Mouse (Mus musculus) T-helper 17 cell (primary cell): Measurements from ENCODE around the gene Hprt.

Source experiments
- in situ Hi-C, 2 experiments: fragments of 300-600 bp; cut with MboI, MseI; formaldehyde crosslinking; loops; 1 replicate in 1 of 2; 2 replicates in 1 of 2; pipeline ENCODE4 v1.15.1; 2025; ENCODE audit warnings: high pct_unique_total_duplicates in 2 of 2

Hprt gene

DNA sequence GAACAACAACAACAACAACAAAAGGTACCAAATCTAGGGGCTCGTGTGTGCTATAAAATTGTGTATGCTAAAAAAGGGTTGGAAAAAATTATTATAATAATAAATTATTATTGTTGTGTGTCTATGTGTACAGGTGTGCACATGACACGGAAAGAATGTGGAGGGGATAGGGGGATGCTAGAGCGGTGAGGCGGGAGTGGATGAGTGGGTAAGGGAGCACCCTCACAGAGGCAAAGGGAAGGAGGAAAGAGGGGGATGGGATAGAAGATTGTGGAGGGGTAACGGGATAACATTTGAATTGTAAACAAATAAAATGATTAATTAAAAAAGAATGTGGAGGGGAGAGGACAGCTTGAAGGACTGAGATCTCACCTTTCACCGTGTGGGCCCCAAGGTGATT, 52.2 kb downstream of the Hprt start:
- in situ Hi-C loops, result no loop called here

DNA sequence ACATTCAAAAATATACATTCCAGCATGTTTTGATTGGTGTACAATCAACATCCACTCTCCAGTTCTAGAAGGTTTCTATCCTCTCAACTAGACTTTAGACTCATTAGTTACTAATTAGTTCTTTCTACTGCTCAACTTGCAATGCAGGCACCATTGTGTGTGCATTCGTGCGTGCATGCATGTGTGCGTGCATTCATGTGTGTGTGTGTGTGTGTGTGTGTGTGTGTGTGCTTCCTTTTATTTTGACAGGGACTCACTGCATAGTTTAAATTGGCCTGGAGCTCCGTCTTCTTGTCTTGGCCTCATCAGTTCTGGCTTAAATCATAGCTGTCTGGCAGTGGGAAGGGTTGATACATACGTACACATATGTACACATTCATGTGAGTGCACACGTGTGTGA, 53.1 kb downstream of the Hprt start:
- in situ Hi-C loops, result no loop called here

DNA sequence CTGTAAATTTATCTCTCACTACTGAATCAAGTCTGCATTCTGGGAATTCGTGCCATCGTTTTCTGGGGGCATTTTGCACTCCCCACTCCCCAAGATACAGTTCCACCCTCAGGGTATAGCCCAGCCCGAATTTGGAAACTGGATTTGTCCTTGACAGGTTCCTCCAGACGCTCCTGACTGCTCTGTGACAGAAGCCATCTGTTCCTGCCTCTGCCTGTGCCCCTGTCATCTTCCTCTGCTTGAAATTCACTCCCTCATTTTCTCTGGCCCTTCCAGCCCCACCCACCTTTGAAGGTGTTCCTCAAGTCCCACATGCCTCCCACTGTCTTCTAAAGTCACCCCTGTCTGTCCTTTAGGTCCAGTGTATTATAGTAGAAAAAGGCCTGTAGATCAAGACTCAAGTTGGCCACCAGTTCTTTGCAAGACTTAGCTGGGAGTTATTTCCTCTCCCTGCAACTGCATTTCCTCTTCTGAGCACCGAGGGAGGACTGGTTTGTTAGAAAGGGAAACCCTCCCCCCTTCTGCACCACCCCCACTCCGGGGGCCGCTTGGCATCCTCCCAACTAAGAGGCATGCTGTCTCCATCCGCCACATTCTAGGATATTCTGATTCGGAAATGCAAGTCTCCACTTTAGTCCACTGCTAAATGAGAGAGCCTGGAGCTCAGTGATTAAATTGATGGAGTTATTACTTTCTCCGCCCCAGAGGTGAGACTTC, 57.4 kb downstream of the Hprt start:
- in situ Hi-C loops, result no loop called here

DNA sequence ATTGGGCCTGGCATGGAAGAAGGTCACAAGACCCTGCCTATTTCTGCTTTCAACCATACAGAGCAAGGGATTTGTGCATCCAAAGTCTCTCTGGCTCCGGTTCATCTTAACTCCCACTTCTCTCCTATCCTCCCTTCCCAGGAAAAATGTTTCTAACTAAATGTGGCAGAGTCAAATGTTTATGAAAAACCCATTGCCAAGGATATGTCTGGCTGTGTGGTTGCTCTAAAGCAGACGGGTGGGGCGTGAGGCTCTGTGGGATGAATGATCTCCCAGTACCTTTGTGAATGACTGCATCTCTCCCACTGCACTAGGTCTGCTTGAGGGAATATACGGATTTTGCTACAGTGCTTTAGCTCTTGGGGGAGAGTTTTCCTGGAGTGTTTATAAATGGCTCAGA, 58.1 kb downstream of the Hprt start:
- in situ Hi-C loops, result no loop called here

DNA sequence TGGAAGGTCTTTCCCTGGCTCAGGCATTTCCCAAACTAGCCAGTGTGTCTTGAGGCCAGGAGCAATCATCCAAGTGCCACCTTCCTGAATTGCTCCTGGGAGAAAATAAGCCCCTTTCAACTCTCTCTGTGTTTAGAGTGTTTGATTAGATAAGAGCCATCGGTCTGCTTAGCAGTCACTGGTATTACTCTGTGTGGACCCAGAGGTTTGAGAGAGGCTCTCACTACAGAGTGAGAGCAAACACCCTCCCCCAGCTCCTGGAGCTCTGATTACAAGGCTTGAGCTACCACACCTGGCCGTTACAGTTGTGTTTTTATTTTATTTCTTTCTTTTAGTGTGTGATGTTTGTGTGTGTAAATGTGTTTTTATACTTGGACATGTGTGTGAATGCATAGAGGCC, 59.0 kb downstream of the Hprt start:
- in situ Hi-C loops, result no loop called here

DNA sequence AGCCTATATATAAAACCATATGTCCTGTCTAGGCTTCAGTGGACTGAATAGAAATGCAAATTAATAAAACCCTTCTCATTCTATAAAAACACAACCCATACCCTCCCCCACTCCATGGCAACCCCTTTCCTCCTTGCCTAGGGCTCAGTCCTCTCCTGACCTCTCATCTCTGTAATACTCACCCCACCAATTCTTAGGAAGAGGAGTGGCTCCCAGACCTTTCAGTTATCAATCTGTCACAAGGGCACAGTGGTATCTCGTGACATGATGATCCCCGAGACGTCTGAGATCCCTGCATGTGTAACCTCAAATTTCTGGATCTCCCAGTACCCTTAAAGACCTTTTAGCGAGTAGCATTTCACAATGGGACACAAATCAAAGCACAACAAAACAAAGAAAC, 61.3 kb downstream of the Hprt start:
- in situ Hi-C loops, result no loop called here

DNA sequence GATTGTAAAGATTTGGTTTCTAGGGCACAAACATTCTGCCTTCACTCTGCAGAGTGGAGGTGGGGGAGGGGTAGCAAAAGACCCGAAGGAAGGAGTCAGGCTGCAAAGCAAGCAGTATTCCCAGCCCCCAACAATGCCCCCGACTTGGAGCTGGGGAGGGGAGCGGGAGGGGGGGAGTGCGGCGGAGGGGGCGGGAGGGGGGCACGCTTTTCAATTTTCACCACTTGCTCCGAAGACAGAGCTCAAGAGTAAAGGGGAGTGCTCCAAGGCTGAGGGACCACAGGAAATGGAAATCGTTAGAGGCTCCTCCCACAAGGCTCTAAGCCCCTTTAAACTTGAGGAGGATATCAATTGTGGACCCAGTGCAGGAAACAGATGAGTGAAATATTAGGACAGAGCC, 62.4 kb downstream of the Hprt start:
- in situ Hi-C loops, result no loop called here

DNA sequence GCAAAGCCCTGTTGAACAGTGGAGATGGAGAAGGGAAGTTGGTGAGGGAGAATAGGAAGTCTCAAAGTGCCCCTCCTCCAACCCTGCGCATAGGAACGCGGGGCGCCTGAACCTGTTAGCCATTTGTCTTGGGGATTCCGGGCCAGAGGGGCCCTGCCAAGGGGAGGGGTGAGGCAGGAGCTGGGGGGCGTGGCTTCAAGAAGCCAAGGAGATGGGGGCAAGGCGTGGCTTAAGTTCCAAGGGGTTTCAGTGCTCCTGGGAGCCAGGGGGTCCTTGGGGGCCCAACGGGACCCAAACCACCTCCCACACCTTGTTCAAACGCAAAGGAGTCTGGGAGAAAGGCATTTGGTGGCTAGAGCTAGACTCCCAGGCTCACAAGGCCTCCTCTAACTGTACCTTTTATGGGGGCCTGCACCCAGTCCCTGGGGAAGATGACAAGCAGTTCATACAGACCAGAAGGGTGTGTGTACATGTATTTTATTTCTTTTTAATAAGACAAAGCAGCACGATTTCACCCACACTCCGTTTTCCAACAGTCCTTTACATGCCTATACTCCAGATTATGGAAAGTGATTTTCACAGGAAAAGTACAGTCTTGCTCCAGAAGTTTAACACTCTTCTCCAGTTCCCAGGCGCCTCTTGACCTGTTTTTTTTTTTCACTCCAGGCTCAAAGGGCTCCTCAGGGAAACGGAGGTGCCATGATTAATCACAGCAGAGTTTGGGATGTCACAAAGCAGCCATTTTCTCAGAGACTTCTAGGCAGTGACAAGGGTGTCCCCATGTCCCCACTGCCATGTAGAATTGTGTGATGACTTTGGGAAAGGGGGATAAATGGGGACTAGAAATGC, 64.9 kb downstream of the Hprt start:
- in situ Hi-C loops, result no loop called here

DNA sequence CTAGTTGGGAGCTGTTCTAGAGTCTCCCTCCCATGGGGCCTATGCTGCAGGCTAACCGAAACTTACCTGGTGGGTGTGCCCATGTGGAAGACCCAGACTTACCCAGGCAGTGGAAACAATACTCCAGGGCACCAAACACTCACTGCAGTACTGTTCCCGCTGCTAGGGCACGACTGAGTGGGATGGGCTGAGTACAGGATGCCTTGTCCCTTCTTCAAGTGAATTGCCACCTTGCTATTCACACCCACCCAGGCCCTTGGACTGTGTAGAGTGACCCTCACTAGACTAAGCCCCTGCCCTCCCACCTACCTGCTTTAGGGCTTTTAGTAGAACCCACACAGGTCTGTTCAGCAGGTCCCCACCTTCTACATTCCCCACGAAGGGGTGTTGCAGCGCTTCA, 65.9 kb downstream of the Hprt start:
- in situ Hi-C loops, result no loop called here

DNA sequence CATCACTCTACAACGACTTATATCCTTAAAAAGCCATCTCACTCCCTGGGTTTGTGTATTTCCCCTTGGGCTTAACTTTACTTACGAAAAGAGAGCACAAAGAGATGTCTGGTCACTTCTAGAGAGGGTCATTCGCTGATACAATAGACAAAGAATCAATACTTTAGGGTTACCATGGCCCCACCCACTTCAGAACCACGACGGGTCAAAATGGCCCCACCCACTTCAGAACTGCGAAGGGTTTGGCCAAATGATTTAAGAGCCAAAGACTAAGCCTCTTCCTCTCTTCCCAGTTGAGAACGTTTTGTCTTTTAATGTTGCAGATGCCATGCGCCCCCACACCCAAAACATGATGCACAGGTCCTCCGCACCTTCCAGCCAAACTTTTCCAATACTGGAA, 67.8 kb downstream of the Hprt start:
- in situ Hi-C loops, result no loop called here

DNA sequence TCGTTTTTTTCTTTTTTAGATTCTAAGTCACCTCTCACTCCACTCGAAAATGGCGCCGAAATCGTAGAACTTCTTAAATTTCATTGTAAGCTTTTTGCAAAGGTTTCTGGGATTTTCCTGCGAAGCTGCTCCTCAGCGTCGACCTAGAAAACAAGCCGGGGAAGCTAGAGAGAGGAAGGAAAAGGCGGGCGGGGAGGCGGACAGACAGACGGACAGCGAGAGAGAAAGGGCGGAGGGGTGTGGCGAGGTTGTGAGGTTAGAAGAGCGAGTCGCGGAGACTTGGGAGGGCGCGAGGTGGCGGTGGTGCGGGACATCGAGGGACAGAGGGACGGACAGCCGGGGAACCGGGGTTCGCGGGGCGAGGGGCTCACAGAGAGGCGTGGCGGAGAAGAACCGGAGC, 68.7 kb downstream of the Hprt start:
- in situ Hi-C loops, result no loop called here

DNA sequence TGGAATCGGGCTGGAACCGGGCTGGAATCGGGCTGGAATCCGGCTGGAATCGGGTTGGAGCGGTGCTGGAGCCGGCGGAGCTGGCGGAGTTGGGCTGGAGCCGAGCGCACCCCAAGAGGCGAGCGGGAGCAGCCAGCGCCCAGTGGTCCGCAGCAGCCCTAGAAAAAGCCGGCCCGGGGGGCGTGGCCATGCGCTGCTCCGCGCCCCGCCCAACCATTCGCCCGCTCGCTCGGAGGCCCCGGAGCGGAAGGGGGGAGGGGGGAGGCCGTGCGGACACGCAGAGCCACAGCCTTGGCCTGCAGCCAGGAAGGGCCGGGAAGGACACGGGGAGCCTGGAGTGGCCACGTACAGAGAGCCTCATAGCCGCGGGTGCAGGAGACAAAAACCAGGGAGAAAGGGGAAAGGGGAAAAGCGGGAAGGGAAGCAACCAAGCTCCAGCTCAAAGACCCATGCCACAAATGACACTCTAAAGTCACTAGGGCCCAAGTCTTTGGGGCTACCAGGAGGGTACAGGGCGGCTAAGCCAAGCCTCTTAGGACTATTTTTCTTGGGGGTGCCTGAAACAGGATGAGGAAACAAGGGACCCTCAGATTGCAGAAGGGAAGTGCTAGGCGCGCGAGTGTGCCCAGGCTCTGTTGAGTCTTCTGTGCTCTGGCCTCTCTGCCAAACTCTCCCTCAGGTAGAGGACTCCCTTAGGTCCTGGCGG, 69.3 kb downstream of the Hprt start:
- in situ Hi-C loops, result no loop called here

DNA sequence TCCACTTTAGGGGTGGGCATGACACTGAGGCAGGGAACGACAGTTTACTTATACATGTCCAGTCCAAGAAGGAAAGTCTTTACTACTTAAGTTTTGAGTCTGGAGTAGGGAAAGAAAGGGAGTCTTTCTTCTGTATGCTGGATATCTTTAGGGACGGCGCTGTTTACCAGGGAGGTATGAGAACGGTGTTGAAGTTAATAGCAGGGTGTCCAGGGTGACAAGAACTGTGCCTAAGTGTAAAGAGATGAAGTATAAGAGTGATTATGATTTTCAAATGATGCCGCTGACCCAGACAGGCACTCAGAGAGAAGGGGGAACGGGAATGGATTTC, 69.8 kb downstream of the Hprt start:
- in situ Hi-C loops, result no loop called here

DNA sequence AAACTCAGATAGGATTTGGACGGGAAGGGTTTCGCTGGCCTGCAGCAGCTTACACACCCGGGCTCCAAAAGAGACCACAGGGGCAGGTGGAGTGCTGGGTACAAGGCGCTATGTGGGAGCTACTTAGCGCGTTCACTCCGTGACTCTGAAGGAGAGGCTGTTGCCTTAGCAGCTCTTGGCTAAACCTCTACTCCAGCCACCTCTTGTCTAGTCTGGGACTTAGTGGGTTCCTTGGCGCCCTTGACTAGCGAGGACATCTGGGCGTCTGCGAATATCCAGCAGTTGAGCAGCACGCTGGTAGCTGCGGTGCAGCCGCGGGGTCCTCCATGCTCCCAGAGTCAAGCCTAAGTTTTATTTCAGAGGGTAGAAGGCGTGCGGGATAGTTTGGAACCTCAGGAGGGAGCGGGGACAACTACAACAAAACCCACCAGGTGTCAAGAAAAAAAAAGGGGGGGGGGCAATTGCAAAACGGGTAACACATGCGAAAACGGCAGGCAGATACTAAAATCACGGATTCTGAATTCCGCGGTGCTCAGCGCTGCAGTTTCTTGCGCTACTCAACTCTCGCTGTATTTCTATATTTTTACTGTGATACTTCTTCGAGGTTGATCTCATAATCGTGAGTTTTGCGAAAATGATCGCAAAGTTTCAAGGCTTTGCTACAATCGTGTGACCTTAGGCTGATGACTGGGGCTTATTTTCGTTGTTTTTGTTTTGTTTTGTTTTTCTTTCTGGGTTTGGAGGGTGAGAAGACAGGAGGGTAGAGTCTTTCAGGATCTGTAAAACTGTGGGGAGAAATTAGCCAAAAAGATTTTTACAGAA, 70.7 kb downstream of the Hprt start:
- in situ Hi-C loops, result no loop called here

DNA sequence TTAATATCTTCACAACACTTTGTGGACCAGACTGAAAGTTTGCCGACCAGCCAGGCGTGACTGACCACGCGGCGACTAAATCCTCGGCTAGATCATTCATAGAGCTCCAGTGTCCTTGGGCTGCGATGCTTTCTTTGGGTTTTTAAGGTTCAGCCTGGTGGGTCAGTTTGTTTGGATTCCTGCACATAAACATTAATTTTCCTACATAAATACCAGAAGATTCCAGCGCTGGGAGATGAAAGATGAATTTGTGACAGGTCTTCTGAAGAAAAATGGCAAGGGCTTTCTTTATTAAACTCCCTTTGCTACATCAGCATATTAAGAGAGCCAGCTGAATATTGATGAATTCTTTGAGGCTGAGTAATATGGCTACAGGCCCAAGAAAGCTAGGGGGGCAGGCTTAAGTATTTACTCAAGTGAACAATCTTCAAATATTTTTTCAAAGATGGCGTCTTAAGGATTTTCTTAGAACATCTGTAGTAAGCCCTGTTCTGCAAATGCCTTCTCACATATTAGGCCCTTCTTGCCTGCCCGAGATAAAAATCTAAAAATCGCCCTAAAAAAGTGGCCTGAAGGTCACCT, 71.6 kb downstream of the Hprt start:
- in situ Hi-C loops, result no loop called here

DNA sequence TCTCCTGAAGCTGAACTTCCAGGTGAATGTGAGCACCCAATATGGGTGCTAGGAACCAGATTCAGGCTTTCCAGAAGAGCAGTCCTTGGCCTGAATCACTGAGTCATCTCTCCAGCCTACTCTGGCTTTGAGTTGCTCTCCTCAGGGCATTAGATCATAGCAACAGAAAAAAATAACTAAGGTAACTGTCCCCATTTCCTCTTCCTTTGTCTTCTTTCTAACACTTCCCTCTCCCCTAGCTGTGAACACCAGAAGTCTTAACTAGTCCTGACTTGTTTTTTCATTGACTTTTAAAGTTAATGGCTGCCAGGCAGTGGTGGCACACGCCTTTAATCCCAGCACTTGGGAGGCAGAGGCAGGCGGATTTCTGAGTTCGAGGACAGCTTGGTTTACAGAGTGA, 76.5 kb downstream of the Hprt start:
- in situ Hi-C loops, result no loop called here
